Mouse (Mus musculus): ENCODE results near the gene Ocel1. TPM values are rescaled to one million over a fixed set of nuclear protein-coding genes. Genes with fewer than 3 reads are reported as not detected.
"Not testable (repeated sequence)": the region's sequence is repeated elsewhere in the genome, so short reads cannot be mapped to it uniquely, and the experiment has no call there.

Gene Ocel1
- total RNA-seq (2021), result 1 to 10 TPM; 6.0 to 8.4 TPM
- long read RNA-seq, experiment 1, partial matches to known transcripts, result 2 of 10 reads
- long read RNA-seq, experiment 1, other reads (novel, unspliced or antisense), result 1 of 10 reads
- long read RNA-seq, experiment 2, partial matches to known transcripts, result 0 of 5 reads
- long read RNA-seq, experiment 2, other reads (novel, unspliced or antisense), result 0 of 5 reads

- H3K4me3 ChIP-seq, result peak within 1 kb of the TSS; percentile 95
- DNase-seq, result peak; percentile 99
Observed at GRCm38 (mm10) chr8:71371236-71371848, at the start of gene Ocel1. Ocel1 (plus strand) TSS chr8:71371298.

GRCm38 (mm10) chr8:71322939-71323338 is 48.2 kb upstream of the Ocel1 start:
- Histone ChIP-seq H3K27ac (0 out of 2 replicates have a peak overlapping the region, but pooled peaks have one; percentile 16), H3K4me3 (no peak overlapping the region)
- intact Hi-C loops (cut with DNase I), result no loop called here
- no peak for DNase-seq
- TF ChIP-seq CTCF (IDR thresholded peaks at IDR 0.05), result no peak

More at GRCm38 (mm10) chr8:71371236-71371848, at the start of gene Ocel1:
- H3K27ac ChIP-seq, result peak within 1 kb of the TSS; percentile 99
- TF ChIP-seq CTCF (IDR thresholded peaks at IDR 0.05), result no peak; the same call in 1 of the 2 replicates
- intact Hi-C loops (cut with DNase I), result loop anchor here (5.0 kb wide), 1 partner anchor 36 kb away; the partner anchor contains the start of gene Ankle1

DNA sequence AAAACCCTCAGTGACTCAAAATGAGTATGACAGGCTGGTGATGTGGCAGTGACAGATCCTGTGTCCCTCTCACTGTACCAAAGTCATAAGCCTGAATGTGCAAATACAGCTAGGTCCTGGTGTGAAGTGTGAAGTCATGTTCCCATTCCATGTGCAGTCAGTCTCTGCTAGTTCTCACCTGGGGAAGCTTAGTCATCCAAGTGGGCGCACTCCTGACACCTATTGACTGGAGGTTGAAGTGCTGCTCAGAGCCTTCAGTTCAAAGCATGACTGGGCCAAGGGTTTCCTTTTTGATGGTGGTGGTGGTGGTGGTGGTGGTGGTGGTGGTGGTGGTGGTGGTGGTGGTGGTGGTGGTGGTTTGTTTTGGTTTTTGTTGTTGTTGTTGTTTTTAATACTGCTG is 46.2 kb upstream of the Ocel1 start:
- H3K4me3 ChIP-seq, result no peak overlapping the region
- peak; percentile 64 for TF ChIP-seq CTCF (IDR thresholded peaks at IDR 0.05)
- peak overlapping the region; percentile 62 for H3K27ac ChIP-seq
- peak; percentile 57 for DNase-seq
- intact Hi-C loops (cut with DNase I), result loop anchor here (2.0 kb wide), 1 partner anchor 64 kb away; no protein-coding TSS in a partner anchor

GRCm38 (mm10) chr8:71337834-71338233 is 33.3 kb upstream of the Ocel1 start:
- DNase-seq; intact Hi-C loops (cut with DNase I); H3K4me3 ChIP-seq; H3K27ac ChIP-seq: not testable (repeated sequence)

GRCm38 (mm10) chr8:71340625-71341024 is 30.5 kb upstream of the Ocel1 start:
- intact Hi-C loops (cut with DNase I), result loop anchor here (2.0 kb wide), 1 partner anchor 66 kb away; the partner anchor contains the start of gene Ankle1

GRCm38 (mm10) chr8:71346581-71346980 is 24.5 kb upstream of the Ocel1 start:
- DNase-seq, result no peak
- intact Hi-C loops (cut with DNase I), result no loop called here
- TF ChIP-seq CTCF (IDR thresholded peaks at IDR 0.05), result no peak
- Histone ChIP-seq H3K27ac (no peak overlapping the region), H3K4me3 (no peak overlapping the region)

More at GRCm38 (mm10) chr8:71340625-71341024, 30.5 kb upstream of the Ocel1 start:
- Histone ChIP-seq H3K27ac (no peak overlapping the region), H3K4me3 (no peak overlapping the region)
- DNase-seq, result no peak
- peak; percentile 61 for TF ChIP-seq CTCF (IDR thresholded peaks at IDR 0.05)

DNA sequence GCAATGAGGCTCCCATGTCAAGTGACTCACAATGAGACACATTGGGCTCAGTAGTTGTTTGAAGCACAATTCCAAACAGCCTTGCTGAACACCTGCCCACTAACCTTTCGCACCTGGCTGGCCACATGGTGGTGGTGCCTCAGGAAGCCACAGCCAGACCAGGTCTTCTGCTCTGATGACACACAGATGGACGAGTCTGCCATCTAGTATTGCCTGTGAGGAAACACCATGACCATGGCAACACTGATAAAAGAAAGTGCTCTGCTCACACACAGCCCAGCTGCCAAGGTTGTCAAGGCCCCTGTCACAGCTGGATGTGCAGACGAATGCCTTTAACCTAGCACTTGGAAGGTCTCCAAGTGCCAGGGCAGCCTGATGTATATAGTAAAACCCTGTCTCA is 20.0 kb upstream of the Ocel1 start:
- no peak for TF ChIP-seq CTCF (IDR thresholded peaks at IDR 0.05)
- intact Hi-C loops (cut with DNase I), result no loop called here
- no peak overlapping the region for H3K4me3 ChIP-seq
- DNase-seq, result no peak
- no peak overlapping the region for H3K27ac ChIP-seq

- no peak for DNase-seq
- intact Hi-C loops (cut with DNase I), result no loop called here
- H3K4me3 ChIP-seq, result no peak overlapping the region
- TF ChIP-seq CTCF (IDR thresholded peaks at IDR 0.05), result no peak
- H3K27ac ChIP-seq, result no peak overlapping the region
Observed at GRCm38 (mm10) chr8:71351520-71351919, 19.6 kb upstream of the Ocel1 start.

DNA sequence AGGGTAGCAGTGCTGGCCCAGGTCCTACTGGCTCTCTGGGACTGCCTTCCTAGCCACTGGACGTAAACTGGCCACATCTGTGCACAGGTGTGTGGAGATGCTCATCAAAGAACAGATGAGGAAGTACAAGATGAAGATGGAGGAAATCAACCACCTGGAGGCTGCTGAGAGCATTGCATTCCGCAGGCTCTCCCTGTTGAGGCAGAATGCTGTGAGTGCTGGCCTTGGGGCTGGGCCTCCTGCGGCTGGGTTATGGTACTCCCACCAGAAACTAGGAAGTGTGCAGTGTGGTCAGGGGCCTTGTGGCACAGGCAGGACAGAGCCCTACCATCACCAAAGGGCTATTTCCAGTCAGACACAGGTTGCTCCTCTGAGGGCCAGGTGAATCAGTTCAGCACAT is 13.1 kb upstream of the Ocel1 start:
- Histone ChIP-seq H3K4me3 (no peak overlapping the region), H3K27ac (no peak overlapping the region)
- intact Hi-C loops (cut with DNase I), result no loop called here
- DNase-seq, result no peak
- no peak for TF ChIP-seq CTCF (IDR thresholded peaks at IDR 0.05)

GRCm38 (mm10) chr8:71366771-71367528 is 4.1 kb upstream of the Ocel1 start, which contains the start of gene Use1:
Use1 (plus strand) TSS chr8:71366848.
- peak within 1 kb of the TSS; percentile 99 for H3K27ac ChIP-seq
- DNase-seq, result peak; percentile 93
- H3K4me3 ChIP-seq, result peak within 1 kb of the TSS; percentile 87
- intact Hi-C loops (cut with DNase I), result loop anchor here (2.0 kb wide), 1 partner anchor 94 kb away; the partner anchor contains the start of genes Haus8 and Myo9b
- no peak for TF ChIP-seq CTCF (IDR thresholded peaks at IDR 0.05)

GRCm38 (mm10) chr8:71367529-71368176 is 3.4 kb upstream of the Ocel1 start:
- H3K27ac ChIP-seq, result peak overlapping the region; percentile 99
- intact Hi-C loops (cut with DNase I), result loop anchor here (2.0 kb wide), 1 partner anchor 95 kb away; the partner anchor contains the start of genes Haus8 and Myo9b
- DNase-seq, result peak; percentile 51
- TF ChIP-seq CTCF (IDR thresholded peaks at IDR 0.05), result no peak
- peak overlapping the region; percentile 87 for H3K4me3 ChIP-seq

GRCm38 (mm10) chr8:71368366-71368765 is 2.7 kb upstream of the Ocel1 start:
- Histone ChIP-seq H3K4me3 (peak overlapping the region; percentile 87), H3K27ac (peak overlapping the region; percentile 99)
- TF ChIP-seq CTCF (IDR thresholded peaks at IDR 0.05), result no peak
- intact Hi-C loops (cut with DNase I), result no loop called here
- no peak for DNase-seq

Data from gastrocnemius, adult 2 months (tissue).